Comparison of ENCODE assay signal across 22 mouse cellular contexts in genomic region chr14:16869221-16869620, GRCm38 (mm10). TPM values are rescaled to one million over a fixed set of nuclear protein-coding genes. Genes with fewer than 3 reads are reported as not detected.
DNase-seq lines count a peak whose midpoint lies in the region; ATAC-seq and TF ChIP-seq lines count a peak whose summit lies in the region.
"Had no signal": no experiment of that assay in that cellular context is flagged by ENCODE, and none has a peak within 500 bp of the region (broad histone marks: within the 10 kb centered on the region; RNA-seq: fewer than 3 reads in every experiment).

No protein-coding gene starts in this region.

- peak; percentile 79 for DNase-seq in kidney, adult 2 months
- DNase-seq in kidney, adult 9 months = peak; percentile 79
- DNase-seq in kidney, postnatal 4 days = no peak
- peak; percentile 2 to 41 for DNase-seq in kidney, postnatal 25 days
- DNase-seq: adrenal gland, adult 2 months; adrenal gland, postnatal 10 days; adrenal gland, postnatal 25 days; cerebellum, adult 11 months; cerebellum, adult 18-20 months; cerebellum, adult 8-10 months; cerebellum, adult 9-11 months; cerebellum, postnatal 14 days; cerebellum, postnatal 36 days; embryo, embryonic 11 days had no signal

- H3K4me1 ChIP-seq in kidney, adult 2 months (ENCODE audit: control insufficient read depth, insufficient read depth, low read length) = peaks cover 3% of the 10 kb centered on the region; the same call in 1 of the 2 replicates
- H3K4me1 ChIP-seq in kidney, embryonic 16.5 days (ENCODE audit: insufficient read depth, low read length) = no peaks in the 10 kb centered on the region
- H3K4me1 ChIP-seq in kidney, embryonic 15.5 days = no peaks in the 10 kb centered on the region
- H3K4me1 ChIP-seq: embryonic facial prominence, embryonic 13.5 days; embryonic facial prominence, embryonic 15.5 days; forebrain, embryonic 12.5 days had no signal

- no peak overlapping the region for H3K4me2 ChIP-seq in kidney, embryonic 16.5 days (replicated peaks; ENCODE audit: low read depth, low read length)
- H3K4me2 ChIP-seq in kidney, embryonic 15.5 days = no peak overlapping the region
- H3K4me2 ChIP-seq: embryonic facial prominence, embryonic 13.5 days; embryonic facial prominence, embryonic 15.5 days; forebrain, embryonic 12.5 days had no signal

- no peak overlapping the region for H3K9ac ChIP-seq in kidney, embryonic 16.5 days (replicated peaks; ENCODE audit: low read length)
- no peak overlapping the region for H3K9ac ChIP-seq in kidney, embryonic 15.5 days
- H3K9ac ChIP-seq: embryonic facial prominence, embryonic 13.5 days; embryonic facial prominence, embryonic 15.5 days; forebrain, embryonic 12.5 days had no signal

- H3K9me3 ChIP-seq in kidney, embryonic 16.5 days (ENCODE audit: low read length) = no peaks in the 10 kb centered on the region
- no peaks in the 10 kb centered on the region for H3K9me3 ChIP-seq in kidney, embryonic 15.5 days (replicated peaks)
- H3K9me3 ChIP-seq: embryonic facial prominence, embryonic 13.5 days; embryonic facial prominence, embryonic 15.5 days; forebrain, embryonic 10.5 days; forebrain, embryonic 12.5 days had no signal

- no peak overlapping the region for H3K4me3 ChIP-seq in kidney, adult 2 months (ENCODE audit: insufficient read depth, low read depth, low read length)
- H3K4me3 ChIP-seq in kidney, embryonic 16.5 days (ENCODE audit: low read length) = no peak overlapping the region
- no peak overlapping the region for H3K4me3 ChIP-seq in kidney, embryonic 15.5 days (replicated peaks)
- H3K4me3 ChIP-seq: embryonic facial prominence, embryonic 13.5 days; embryonic facial prominence, embryonic 15.5 days; erythroblast, embryonic 14.5 days; forebrain, embryonic 10.5 days; forebrain, embryonic 12.5 days had no signal

- ATAC-seq in kidney, embryonic 16.5 days (ENCODE audit: low FRiP score, low TSS enrichment) = no peak
- no peak for ATAC-seq in kidney, embryonic 15.5 days (replicated peaks; ENCODE audit: low FRiP score)
- ATAC-seq: forebrain, embryonic 14.5 days had no signal

- TF ChIP-seq POLR2A in kidney, adult 2 months (IDR thresholded peaks at IDR 0.05; ENCODE audit: low read depth, low read length) = no peak

- no peak for TF ChIP-seq CTCF in kidney, adult 2 months (conservative IDR thresholded peaks at IDR 0.05; ENCODE audit: insufficient read depth, insufficient read length, low read depth, low read length)

- WGBS in kidney, adult 2 months = 54% methylated on average over 2 of the region's 2 CpGs
- 85% methylated on average over 2 of the region's 2 CpGs for WGBS in kidney, embryonic 16.5 days
- WGBS in kidney, embryonic 15.5 days = 92% methylated on average over 2 of the region's 2 CpGs

- no peaks in the 10 kb centered on the region for H3K27me3 ChIP-seq in kidney, adult 2 months (replicated peaks; ENCODE audit: control insufficient read depth, insufficient read depth, low read length)
- no peaks in the 10 kb centered on the region for H3K27me3 ChIP-seq in kidney, embryonic 16.5 days (ENCODE audit: insufficient read depth, low read length)
- H3K27me3 ChIP-seq in kidney, embryonic 15.5 days = no peaks in the 10 kb centered on the region
- H3K27me3 ChIP-seq: embryonic facial prominence, embryonic 13.5 days; embryonic facial prominence, embryonic 15.5 days; forebrain, embryonic 12.5 days had no signal

- peak overlapping the region; percentile 80 for H3K27ac ChIP-seq in kidney, adult 2 months (ENCODE audit: insufficient read depth, low read depth, low read length)
- H3K27ac ChIP-seq in kidney, embryonic 16.5 days (ENCODE audit: low read length) = no peak overlapping the region
- no peak overlapping the region for H3K27ac ChIP-seq in kidney, embryonic 15.5 days
- H3K27ac ChIP-seq: embryonic facial prominence, embryonic 13.5 days; embryonic facial prominence, embryonic 15.5 days; forebrain, embryonic 10.5 days; forebrain, embryonic 12.5 days had no signal

- no peaks in the 10 kb centered on the region for H3K36me3 ChIP-seq in kidney, adult 2 months (ENCODE audit: control insufficient read depth, insufficient read depth, low read length)
- H3K36me3 ChIP-seq in kidney, embryonic 16.5 days (ENCODE audit: insufficient read depth, low read length) = no peaks in the 10 kb centered on the region
- no peaks in the 10 kb centered on the region for H3K36me3 ChIP-seq in kidney, embryonic 15.5 days
- H3K36me3 ChIP-seq: embryonic facial prominence, embryonic 13.5 days; embryonic facial prominence, embryonic 15.5 days; forebrain, embryonic 10.5 days; forebrain, embryonic 12.5 days had no signal

RNA-seq across cellular contexts. Expression of gene Rarb, which starts 50.3 kb away (rescaled TPM):
- polyA plus RNA-seq in kidney, adult 2 months (2012; rRNA removed) = 7.5 and 10.7 TPM in 2 replicates
- 31.2 and 31.4 TPM in 2 replicates for polyA plus RNA-seq in kidney, embryonic 16.5 days (2015; fragmentation: Nextera tagmentation; extraction: Ambion mirVana)
- 29.5 and 33.6 TPM in 2 replicates for polyA plus RNA-seq in kidney, embryonic 15.5 days (2015; fragmentation: Nextera tagmentation; extraction: Ambion mirVana)
- polyA plus RNA-seq: erythroblast, embryonic 14.5 days had no signal

Comparison
In these comparisons a context has a peak if more than half of its experiments do, and no peak if none do; other contexts are left out.
1. DNase-seq: peak in kidney, adult 2 months (single experiment), kidney, adult 9 months (single experiment) and kidney, postnatal 25 days (2 of 2); none in kidney, postnatal 4 days (0 of 2).